Mouse (Mus musculus) testis, adult 2 months (tissue): ENCODE measurements at regions not wholly inside any gene's neighbourhood (a gene's known extent, or its start where the extent isn't known, plus 50 kb on each side); places are given as distances from the start of the nearest gene placed in this dataset.

ENCODE experiments used
- H3K27ac ChIP-seq: fragments of 200-500 bp; 2 replicates; pipeline ENCODE4 v1.5.1; 2012; ENCODE audit warnings: low read depth, low read length; ENCODE audit not compliant: control insufficient read depth, insufficient read depth
- H3K27me3 ChIP-seq: fragments of 200-500 bp; 2 replicates; pipeline ENCODE4 v1.6.1; 2012; ENCODE audit warnings: mild to moderate bottlenecking, low read length, moderate library complexity; ENCODE audit not compliant: control insufficient read depth, insufficient read depth
- H3K36me3 ChIP-seq: fragments of 200-500 bp; 2 replicates; pipeline ENCODE4 v1.6.1; 2012; ENCODE audit warnings: mild to moderate bottlenecking, low read length; ENCODE audit not compliant: control insufficient read depth, insufficient read depth
- H3K4me1 ChIP-seq: fragments of 200-500 bp; 2 replicates; pipeline ENCODE4 v1.6.1; 2012; ENCODE audit warnings: low read length; ENCODE audit not compliant: control insufficient read depth, insufficient read depth
- H3K4me3 ChIP-seq: fragments of 200-500 bp; 2 replicates; pipeline ENCODE4 v1.5.1; 2012; ENCODE audit warnings: low read depth, mild to moderate bottlenecking, low read length, moderate library complexity, mixed read lengths; ENCODE audit not compliant: control insufficient read depth
- CTCF ChIP-seq: fragments of 200-500 bp; IDR thresholded peaks from 2 replicates; pipeline ENCODE4 v1.5.1; 2012; ENCODE audit warnings: low read depth, mild to moderate bottlenecking, inconsistent platforms, low read length, moderate library complexity; ENCODE audit not compliant: control insufficient read depth, insufficient read depth, insufficient replicate concordance
- POLR2A ChIP-seq: fragments of 200-500 bp; IDR thresholded peaks from 2 replicates; pipeline ENCODE4 v1.6.1; 2012; ENCODE audit warnings: low read depth, mild to moderate bottlenecking, inconsistent platforms, low read length, moderate library complexity; ENCODE audit not compliant: control insufficient read depth

GRCm38 (mm10) chr19:32881443-32881842 lies 124.1 kb downstream of the Pten start:
- H3K27ac ChIP-seq = no peak overlapping the region
- no peaks in the 10 kb centered on the region for H3K4me1 ChIP-seq
- H3K27me3 ChIP-seq = no peaks in the 10 kb centered on the region
- H3K4me3 ChIP-seq = no peak overlapping the region
- H3K36me3 ChIP-seq = no peaks in the 10 kb centered on the region
- TF ChIP-seq CTCF = no peak
- TF ChIP-seq POLR2A = no peak

- Histone ChIP-seq H3K4me3 (no peak overlapping the region), H3K4me1 (no peaks in the 10 kb centered on the region), H3K27me3 (no peaks in the 10 kb centered on the region), H3K27ac (no peak overlapping the region), H3K36me3 (no peaks in the 10 kb centered on the region)
- no peak for TF ChIP-seq CTCF
- TF ChIP-seq POLR2A = no peak
Observed at GRCm38 (mm10) chr19:32884279-32884678, 127.0 kb downstream of the Pten start.

GRCm38 (mm10) chr19:32885481-32886131 lies 128.3 kb downstream of the Pten start:
- Histone ChIP-seq H3K27me3 (no peaks in the 10 kb centered on the region), H3K36me3 (no peaks in the 10 kb centered on the region), H3K27ac (no peak overlapping the region), H3K4me1 (no peaks in the 10 kb centered on the region), H3K4me3 (no peak overlapping the region)
- TF ChIP-seq POLR2A (no peak), CTCF (no peak)

- H3K4me3 ChIP-seq = no peak overlapping the region
- TF ChIP-seq POLR2A (no peak), CTCF (no peak)
- H3K36me3 ChIP-seq = no peaks in the 10 kb centered on the region
- H3K27ac ChIP-seq = no peak overlapping the region
- no peaks in the 10 kb centered on the region for H3K27me3 ChIP-seq
- H3K4me1 ChIP-seq = no peaks in the 10 kb centered on the region
Observed at GRCm38 (mm10) chr19:32887190-32887589, 129.9 kb downstream of the Pten start.

GRCm38 (mm10) chr19:32888616-32889305 lies 131.5 kb downstream of the Pten start:
- no peaks in the 10 kb centered on the region for H3K27me3 ChIP-seq
- H3K36me3 ChIP-seq = no peaks in the 10 kb centered on the region
- TF ChIP-seq CTCF (no peak), POLR2A (no peak)
- H3K27ac ChIP-seq = no peak overlapping the region
- no peak overlapping the region for H3K4me3 ChIP-seq
- no peaks in the 10 kb centered on the region for H3K4me1 ChIP-seq

GRCm38 (mm10) chr19:32890801-32891200 lies 133.5 kb downstream of the Pten start:
- Histone ChIP-seq H3K27me3 (no peaks in the 10 kb centered on the region), H3K27ac (no peak overlapping the region), H3K4me3 (no peak overlapping the region), H3K36me3 (no peaks in the 10 kb centered on the region), H3K4me1 (no peaks in the 10 kb centered on the region)
- TF ChIP-seq POLR2A = no peak
- TF ChIP-seq CTCF = no peak

- Histone ChIP-seq H3K27ac (no peak overlapping the region), H3K4me1 (no peaks in the 10 kb centered on the region), H3K4me3 (no peak overlapping the region), H3K36me3 (no peaks in the 10 kb centered on the region), H3K27me3 (no peaks in the 10 kb centered on the region)
- TF ChIP-seq POLR2A = no peak
- no peak for TF ChIP-seq CTCF
Observed at GRCm38 (mm10) chr19:32892469-32892868, 135.2 kb downstream of the Pten start.
